Mouse (Mus musculus) spleen, adult 2 months (tissue): Measurements from ENCODE around the gene Hsfy2.

Experiments
- CTCF ChIP-seq: fragments of 200-500 bp; IDR thresholded peaks from 2 replicates; pipeline ENCODE4 v1.5.1; 2011; ENCODE audit warnings: mild to moderate bottlenecking, inconsistent platforms; ENCODE audit not compliant: insufficient read depth, insufficient read length, insufficient replicate concordance; ENCODE audit errors: extremely low read depth
- POLR2A ChIP-seq: fragments of 200-500 bp; IDR thresholded peaks from 2 replicates; pipeline ENCODE4 v1.6.1; 2011; ENCODE audit warnings: low read depth, low read length, inconsistent platforms

- TF ChIP-seq CTCF = no peak
- no peak for TF ChIP-seq POLR2A
These were observed 37.4 kb upstream of the Hsfy2 start for GRCm38 (mm10) chr1:56674601-56675000.
